In the genomic region with DNA sequence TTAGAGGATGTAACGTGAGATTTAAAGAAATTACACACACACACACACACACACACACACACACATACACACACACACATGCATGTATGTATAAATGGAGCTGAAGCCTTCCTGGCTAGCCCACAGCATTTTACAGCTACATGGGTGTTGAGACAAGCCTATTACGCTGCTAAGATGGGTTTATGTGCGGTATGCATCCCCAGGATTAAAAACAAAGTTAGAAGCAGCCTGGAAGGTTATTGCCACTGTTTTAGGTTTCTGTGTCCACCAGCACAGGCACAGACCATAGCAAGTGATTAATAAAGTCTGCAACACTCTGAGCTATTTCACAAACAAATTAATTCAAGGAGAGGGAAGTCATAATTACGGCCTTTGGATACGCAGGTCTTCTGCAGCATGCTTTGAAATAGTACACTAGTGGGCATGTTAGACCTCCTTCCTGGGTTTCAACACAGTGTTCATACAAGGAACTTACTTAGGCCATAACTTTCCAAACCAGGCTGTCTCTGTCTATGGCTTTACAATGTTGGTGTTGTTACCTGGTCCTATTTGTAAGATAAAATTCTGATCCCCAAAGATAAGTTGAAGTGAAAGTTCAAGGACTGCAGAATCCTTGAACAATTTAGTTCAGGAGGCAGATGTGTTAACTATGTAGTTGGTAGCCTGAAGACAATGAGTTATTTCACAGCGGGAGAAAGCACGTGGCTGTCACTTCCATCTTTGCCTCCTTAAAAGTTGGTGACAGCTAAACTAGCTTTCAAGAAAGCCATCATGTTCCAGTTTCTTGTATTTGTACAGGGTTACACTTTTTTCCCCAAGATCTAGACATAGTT, we compare ENCODE assay signal across 8 mouse cellular contexts. TPM values are rescaled to one million over a fixed set of nuclear protein-coding genes. Genes with fewer than 3 reads are reported as not detected.
DNase-seq lines count a peak whose midpoint lies in the region; ATAC-seq lines count a peak whose summit lies in the region.

No protein-coding gene starts in this region.

- DNase-seq in lung, postnatal 14 days = no peak
- peak; percentile 25 for DNase-seq in embryo, embryonic 10 days (ENCODE audit: low spot score)
- peak; percentile 18 for DNase-seq in midbrain, embryonic 14.5 days
- no peak for DNase-seq in right cerebral cortex, postnatal 14 days
- no peak for DNase-seq in left cerebral cortex, postnatal 4 days

- WGBS in lung, embryonic 16.5 days = 5% methylated on average over 7 of the region's 7 CpGs
- 43% methylated on average over 7 of the region's 7 CpGs for WGBS in hindbrain, embryonic 13.5 days
- 47% methylated on average over 7 of the region's 7 CpGs for WGBS in midbrain, embryonic 14.5 days

- peak overlapping the region; percentile 92 for H3K4me3 ChIP-seq in lung, embryonic 16.5 days (ENCODE audit: low read length)
- peak overlapping the region; percentile 91 for H3K4me3 ChIP-seq in hindbrain, embryonic 13.5 days
- peak overlapping the region; percentile 90 for H3K4me3 ChIP-seq in midbrain, embryonic 14.5 days (replicated peaks; ENCODE audit: low read depth, low read length)

- no peaks in the 10 kb centered on the region for H3K9me3 ChIP-seq in lung, embryonic 16.5 days (ENCODE audit: control insufficient read depth, low read length)
- H3K9me3 ChIP-seq in hindbrain, embryonic 13.5 days = no peaks in the 10 kb centered on the region
- no peaks in the 10 kb centered on the region for H3K9me3 ChIP-seq in midbrain, embryonic 14.5 days (ENCODE audit: control insufficient read depth, low read length)

- H3K27ac ChIP-seq in lung, embryonic 16.5 days (ENCODE audit: low read length) = peak overlapping the region; percentile 99
- H3K27ac ChIP-seq in hindbrain, embryonic 13.5 days = peak overlapping the region; percentile 93; the same call in 1 of the 2 replicates
- H3K27ac ChIP-seq in midbrain, embryonic 14.5 days (replicated peaks; ENCODE audit: low read depth, low read length) = no peak overlapping the region

- H3K36me3 ChIP-seq in lung, embryonic 16.5 days (ENCODE audit: control insufficient read depth, insufficient read depth, low read length) = no peaks in the 10 kb centered on the region
- H3K36me3 ChIP-seq in hindbrain, embryonic 13.5 days = no peaks in the 10 kb centered on the region
- no peaks in the 10 kb centered on the region for H3K36me3 ChIP-seq in midbrain, embryonic 14.5 days (ENCODE audit: control insufficient read depth, insufficient read depth, low read length)

- H3K9ac ChIP-seq in lung, embryonic 16.5 days (ENCODE audit: low read length) = peak overlapping the region; percentile 99
- peak overlapping the region; percentile 91 for H3K9ac ChIP-seq in hindbrain, embryonic 13.5 days
- H3K9ac ChIP-seq in midbrain, embryonic 14.5 days (replicated peaks; ENCODE audit: low read length) = peak overlapping the region; percentile 40; the same call in 1 of the 2 replicates

- H3K4me1 ChIP-seq in lung, embryonic 16.5 days (replicated peaks; ENCODE audit: control insufficient read depth, insufficient read depth, low read length) = peaks cover 27% of the 10 kb centered on the region
- peaks cover 45% of the 10 kb centered on the region for H3K4me1 ChIP-seq in hindbrain, embryonic 13.5 days (replicated peaks)
- H3K4me1 ChIP-seq in midbrain, embryonic 14.5 days (ENCODE audit: control insufficient read depth, insufficient read depth, low read length) = peaks cover 21% of the 10 kb centered on the region

- no peak for ATAC-seq in lung, embryonic 16.5 days (ENCODE audit: low read depth)
- ATAC-seq in hindbrain, embryonic 13.5 days (ENCODE audit: low FRiP score) = no peak
- no peak for ATAC-seq in midbrain, embryonic 14.5 days (ENCODE audit: low FRiP score, low TSS enrichment)
- no peak; the same call in 1 of the 2 replicates for ATAC-seq in monocyte, adult 5-6 weeks (replicated peaks; ENCODE audit: insufficient number of reproducible peaks, low FRiP score, low TSS enrichment, poor library complexity, severe bottlenecking)

- H3K4me2 ChIP-seq in lung, embryonic 16.5 days (ENCODE audit: low read depth, low read length) = peak overlapping the region; percentile 84
- peak overlapping the region; percentile 72 for H3K4me2 ChIP-seq in hindbrain, embryonic 13.5 days
- H3K4me2 ChIP-seq in midbrain, embryonic 14.5 days (ENCODE audit: low read length) = peak overlapping the region; percentile 72

- intact Hi-C loops in left cerebral cortex, postnatal 4 days (cut with DNase I) = loop anchor here (10.0 kb wide), 1 partner anchor 102 kb away; no protein-coding TSS in a partner anchor

- H3K27me3 ChIP-seq in lung, embryonic 16.5 days (ENCODE audit: control insufficient read depth, insufficient read depth, low read depth, low read length) = no peaks in the 10 kb centered on the region
- no peaks in the 10 kb centered on the region for H3K27me3 ChIP-seq in hindbrain, embryonic 13.5 days
- no peaks in the 10 kb centered on the region for H3K27me3 ChIP-seq in midbrain, embryonic 14.5 days (ENCODE audit: control insufficient read depth, insufficient read depth, low read length)

RNA-seq across cellular contexts. Expression of a gene that starts 29.7 kb away (rescaled TPM):
- polyA plus RNA-seq in lung, embryonic 16.5 days (2015; fragmentation: Nextera tagmentation; extraction: Ambion mirVana) = 180 and 188 TPM in 2 replicates
- 46.9 and 49.9 TPM in 2 replicates for polyA plus RNA-seq in hindbrain, embryonic 13.5 days (2015; fragmentation: Nextera tagmentation; extraction: Ambion mirVana)
- 58.0 and 66.8 TPM in 2 replicates for polyA plus RNA-seq in midbrain, embryonic 14.5 days (2014; fragmentation: Nextera tagmentation; extraction: Ambion mirVana)
- 804 to 1,126 TPM (median 952 TPM) in 3 replicates for total RNA-seq in monocyte, adult 5-6 weeks (2017)
- 10 to 100 TPM; 70.8 to 76.0 TPM for total RNA-seq in left cerebral cortex, postnatal 4 days (2021)

Comparison
In these comparisons a context has a peak if more than half of its experiments do, and no peak if none do; other contexts are left out.
1. H3K9ac ChIP-seq: peak in every context shown above with its lines; median percentile 99 in lung, embryonic 16.5 days; 91 in hindbrain, embryonic 13.5 days; 40 in midbrain, embryonic 14.5 days.
2. DNase-seq: peak in embryo, embryonic 10 days (single experiment) and midbrain, embryonic 14.5 days (single experiment); none in lung, postnatal 14 days (single experiment), right cerebral cortex, postnatal 14 days (single experiment) and left cerebral cortex, postnatal 4 days (single experiment).
3. Peak in every context shown above with its lines, with median percentiles within 50 percentile points of each other: H3K4me2 ChIP-seq and H3K4me3 ChIP-seq.